Mouse (Mus musculus) embryonic facial prominence, embryonic 11.5 days (tissue): Measurements from ENCODE around the gene Rasgrp2. TPM values are rescaled to one million over a fixed set of nuclear protein-coding genes. Genes with fewer than 3 reads are reported as not detected.
A peak's percentile ranks its signal among the peaks of the same experiment; 100 is the strongest.

Source experiments
- ATAC-seq: fragments of 200-750 bp; cut with Nextera tagmentation; replicated peaks from 2 replicates; pipeline ENCODE4 v1.8.0; 2017; ENCODE audit warnings: low read depth; ENCODE audit not compliant: insufficient number of reproducible peaks, low FRiP score, low TSS enrichment
- DNase-seq: peaks from one replicate; pipeline ENCODE4 v3.0.0-alpha.2; 2015; ENCODE audit warnings: low spot score
- H3K27ac ChIP-seq: fragments of 300-500 bp; sonication (generic); replicated peaks from 2 replicates; pipeline ENCODE4 v1.5.1; 2014; ENCODE audit warnings: mild to moderate bottlenecking, low read depth, low read length, control low read depth
- H3K27me3 ChIP-seq: fragments of 300-500 bp; sonication (generic); 2 replicates; pipeline ENCODE4 v1.6.1; 2014; ENCODE audit warnings: mild to moderate bottlenecking, low read length, moderate library complexity, mixed read lengths; ENCODE audit not compliant: control insufficient read depth, insufficient read depth
- H3K36me3 ChIP-seq: fragments of 300-500 bp; sonication (generic); replicated peaks from 2 replicates; pipeline ENCODE4 v1.6.1; 2014; ENCODE audit warnings: low read depth, mild to moderate bottlenecking, low read length, moderate library complexity, mixed read lengths; ENCODE audit not compliant: control insufficient read depth, insufficient read depth
- H3K4me1 ChIP-seq: fragments of 300-500 bp; sonication (generic); 2 replicates; pipeline ENCODE4 v1.6.1; 2014; ENCODE audit warnings: low read length, mixed read lengths; ENCODE audit not compliant: control insufficient read depth, insufficient read depth
- H3K4me2 ChIP-seq: fragments of 300-500 bp; sonication (generic); 2 replicates; pipeline ENCODE4 v1.6.1; 2014; ENCODE audit warnings: low read depth, mild to moderate bottlenecking, control low read depth, low read length, moderate library complexity
- H3K4me3 ChIP-seq: fragments of 300-500 bp; sonication (generic); 2 replicates; pipeline ENCODE4 v1.5.1; 2014; ENCODE audit warnings: low read depth, low read length, control low read depth
- H3K9ac ChIP-seq: fragments of 300-500 bp; sonication (generic); replicated peaks from 2 replicates; pipeline ENCODE4 v1.6.1; 2014; ENCODE audit warnings: mild to moderate bottlenecking, control low read depth, low read length
- H3K9me3 ChIP-seq: fragments of 300-500 bp; sonication (generic); replicated peaks from 2 replicates; pipeline ENCODE4 v1.6.1; 2016; ENCODE audit warnings: mild to moderate bottlenecking, low read length, inconsistent platforms, mixed read lengths; ENCODE audit not compliant: control insufficient read depth
- WGBS: fragments of 180-500 bp; shearing (Covaris S2); extraction: QIAGEN DNeasy Blood & Tissue Kit; methylation state at CpG from one replicate; pipeline ENCODE4 v1.1.7; 2014; 5-methylcytosine and 5-hydroxymethylcytosine counted together
- polyA plus RNA-seq: library from polyadenylated mRNA; unstranded; fragments of >200 nt; fragmentation: Nextera tagmentation; extraction: Ambion mirVana; gene quantifications from 2 replicates; pipeline ENCODE4 v1.2.1, GENCODE M21; 2014

Gene Rasgrp2
- polyA plus RNA-seq, 1 experiment from 2014 or later = 15.6 TPM

GRCm38 (mm10) chr19:6422014-6422413, 22.9 kb downstream of the Rasgrp2 start:
- no peak overlapping the region for H3K4me3 ChIP-seq
- H3K27me3 ChIP-seq = peaks cover 38% of the 10 kb centered on the region
- no peak overlapping the region for H3K9ac ChIP-seq
- no peak overlapping the region for H3K27ac ChIP-seq
- DNase-seq (no peak), ATAC-seq (no peak)
- WGBS = 77% methylated on average over 7 of the region's 7 CpGs
- 0 out of 2 replicates have a peak, but pooled peaks cover 2% of the 10 kb centered on the region for H3K4me1 ChIP-seq
- no peaks in the 10 kb centered on the region for H3K9me3 ChIP-seq
- H3K36me3 ChIP-seq = no peaks in the 10 kb centered on the region
- H3K4me2 ChIP-seq = no peak overlapping the region

GRCm38 (mm10) chr19:6423241-6423640, 24.1 kb downstream of the Rasgrp2 start:
- no peak overlapping the region for H3K9ac ChIP-seq
- no peak overlapping the region for H3K4me2 ChIP-seq
- 86% methylated on average over 16 of the region's 16 CpGs for WGBS
- H3K27ac ChIP-seq = no peak overlapping the region
- no peak for ATAC-seq
- peaks cover 7% of the 10 kb centered on the region for H3K4me1 ChIP-seq
- peaks cover 50% of the 10 kb centered on the region for H3K27me3 ChIP-seq
- H3K9me3 ChIP-seq = no peaks in the 10 kb centered on the region
- H3K36me3 ChIP-seq = no peaks in the 10 kb centered on the region
- no peak for DNase-seq
- H3K4me3 ChIP-seq = no peak overlapping the region

DNA sequence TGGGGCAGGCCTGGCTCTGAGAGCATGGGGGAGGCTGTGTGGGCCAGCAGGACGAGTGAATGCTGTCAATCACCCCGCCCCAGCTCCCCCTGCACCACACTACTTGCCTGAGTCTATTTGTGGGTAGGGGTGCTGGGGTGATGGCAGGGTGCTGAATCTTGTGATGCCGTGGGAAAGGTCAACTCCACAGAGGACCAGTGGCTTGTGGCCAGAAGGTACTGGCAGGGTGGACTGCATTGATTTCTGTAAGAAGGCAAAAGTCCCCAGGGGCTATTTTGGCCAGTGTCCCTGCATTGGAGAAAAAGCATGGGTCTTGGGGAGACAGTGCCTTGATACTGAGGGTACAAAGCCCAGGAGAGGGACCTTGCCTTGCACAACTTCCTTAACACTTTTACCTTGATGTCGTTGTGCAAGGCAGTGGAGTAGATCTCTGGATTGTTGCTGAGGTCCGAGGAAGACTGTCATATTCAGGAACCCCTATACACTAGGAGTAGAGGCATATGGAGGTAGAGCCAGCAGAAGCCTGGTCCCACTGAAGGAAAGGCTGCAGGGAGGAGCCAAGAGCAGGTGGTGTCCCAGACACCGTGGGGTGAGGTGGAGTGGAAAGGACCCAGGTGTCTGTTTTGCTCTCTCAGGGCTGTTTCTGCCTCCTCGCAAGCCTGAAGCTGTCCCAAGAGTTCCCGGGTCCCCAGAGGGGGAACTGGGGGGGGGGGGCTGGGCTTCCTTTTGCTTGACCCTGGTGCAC, 25.2 kb downstream of the Rasgrp2 start:
- DNase-seq (no peak), ATAC-seq (no peak)
- H3K27me3 ChIP-seq = peaks cover 54% of the 10 kb centered on the region
- 67% methylated on average over 8 of the region's 8 CpGs for WGBS
- H3K36me3 ChIP-seq = no peaks in the 10 kb centered on the region
- no peak overlapping the region for H3K9ac ChIP-seq
- peaks cover 13% of the 10 kb centered on the region for H3K4me1 ChIP-seq
- H3K9me3 ChIP-seq = no peaks in the 10 kb centered on the region
- no peak overlapping the region for H3K27ac ChIP-seq
- H3K4me3 ChIP-seq = no peak overlapping the region
- no peak overlapping the region for H3K4me2 ChIP-seq

DNA sequence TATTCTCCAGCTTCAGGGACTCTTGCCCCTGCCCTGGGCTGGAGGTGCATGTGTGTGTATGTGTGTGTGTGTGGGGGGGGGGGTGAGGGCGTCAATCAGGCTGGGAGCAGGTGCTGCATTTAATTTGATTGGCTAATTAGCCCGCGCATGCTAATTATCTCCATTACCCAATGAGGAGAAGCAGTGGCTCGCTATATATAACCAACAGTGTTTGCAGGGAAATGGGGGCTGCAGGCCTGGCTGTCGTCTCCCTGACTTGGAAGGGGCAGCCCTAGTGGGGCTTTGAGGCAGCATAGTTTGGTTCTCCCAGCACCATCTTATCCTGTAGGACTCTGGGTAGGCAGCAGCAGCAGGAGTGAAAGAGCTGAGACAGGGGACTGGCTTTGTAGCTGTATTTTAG, 26.5 kb downstream of the Rasgrp2 start:
- no peak overlapping the region for H3K4me3 ChIP-seq
- H3K27me3 ChIP-seq = peaks cover 54% of the 10 kb centered on the region
- DNase-seq = no peak
- no peaks in the 10 kb centered on the region for H3K36me3 ChIP-seq
- H3K9me3 ChIP-seq = no peaks in the 10 kb centered on the region
- H3K4me2 ChIP-seq = no peak overlapping the region
- peaks cover 13% of the 10 kb centered on the region for H3K4me1 ChIP-seq
- H3K27ac ChIP-seq = no peak overlapping the region
- no peak overlapping the region for H3K9ac ChIP-seq
- ATAC-seq = no peak
- 47% methylated on average over 5 of the region's 5 CpGs for WGBS

DNA sequence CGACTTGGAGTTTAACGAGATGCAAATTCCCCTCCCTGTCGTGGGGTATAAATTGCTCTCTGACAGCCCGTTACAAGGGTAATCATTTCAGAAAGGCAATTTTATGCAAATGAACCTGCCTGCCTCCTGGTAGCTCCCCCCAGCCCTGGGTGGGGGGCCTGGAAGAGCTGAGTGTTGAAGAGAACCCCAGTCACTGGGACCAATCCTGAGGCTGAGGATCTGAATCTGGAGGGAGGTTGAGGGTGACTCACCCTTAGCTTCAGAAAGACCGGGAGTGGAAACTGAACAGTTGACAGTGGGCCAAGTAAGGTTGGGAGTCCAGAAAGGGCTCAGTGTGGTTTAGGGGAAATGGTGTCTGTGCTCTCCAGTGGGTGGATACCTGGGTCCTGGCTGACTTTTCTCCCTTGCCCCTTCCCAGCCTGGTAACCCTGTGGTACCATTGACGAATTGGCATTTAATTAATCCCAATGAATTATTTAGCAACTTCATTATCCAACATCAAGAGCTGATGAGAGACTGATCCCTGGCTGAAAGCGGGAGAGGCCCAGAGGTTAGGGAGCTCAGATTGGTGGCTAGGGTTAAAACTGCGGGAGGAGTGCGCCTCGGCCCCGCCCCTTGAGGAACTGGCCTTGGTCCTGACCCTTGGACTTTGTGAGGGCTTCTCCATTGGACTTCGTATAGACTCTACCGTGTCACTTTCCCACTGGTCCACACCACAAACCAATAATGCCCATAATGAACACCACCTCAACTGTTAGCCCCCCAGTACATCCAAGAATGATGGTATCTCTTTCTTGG, 27.8 kb downstream of the Rasgrp2 start:
- H3K4me2 ChIP-seq = no peak overlapping the region
- H3K27ac ChIP-seq = no peak overlapping the region
- no peaks in the 10 kb centered on the region for H3K36me3 ChIP-seq
- peaks cover 51% of the 10 kb centered on the region for H3K27me3 ChIP-seq
- peaks cover 13% of the 10 kb centered on the region for H3K4me1 ChIP-seq
- whole genome bisulfite sequencing = 23% methylated on average over 13 of the region's 13 CpGs
- DNase-seq = peak; percentile 81
- no peak overlapping the region for H3K9ac ChIP-seq
- H3K9me3 ChIP-seq = no peaks in the 10 kb centered on the region
- ATAC-seq = no peak
- H3K4me3 ChIP-seq = no peak overlapping the region

GRCm38 (mm10) chr19:6427653-6428434, 28.7 kb downstream of the Rasgrp2 start:
- Histone ChIP-seq H3K36me3 (no peaks in the 10 kb centered on the region), H3K27me3 (peaks cover 51% of the 10 kb centered on the region), H3K9ac (no peak overlapping the region; the same call in 1 of the 2 replicates), H3K4me1 (peaks cover 13% of the 10 kb centered on the region), H3K27ac (no peak overlapping the region), H3K4me3 (peak overlapping the region; percentile 35), H3K9me3 (no peaks in the 10 kb centered on the region), H3K4me2 (peak overlapping the region; percentile 67)
- WGBS = under 1% methylated on average over 89 of the region's 94 CpGs
- DNase-seq (peak; percentile 61), ATAC-seq (0 out of 2 replicates have a peak, but pooled peaks have one; percentile 11)

GRCm38 (mm10) chr19:6428501-6429200, 29.5 kb downstream of the Rasgrp2 start:
- peak overlapping the region; percentile 22 for H3K9ac ChIP-seq

More at GRCm38 (mm10) chr19:6428501-6429200, 29.5 kb downstream of the Rasgrp2 start:
- peaks cover 13% of the 10 kb centered on the region for H3K4me1 ChIP-seq
- peaks cover 51% of the 10 kb centered on the region for H3K27me3 ChIP-seq
- ATAC-seq (peak; percentile 37; the same call in 1 of the 2 replicates), DNase-seq (peak; percentile 72)
- no peak overlapping the region for H3K27ac ChIP-seq
- under 1% methylated on average over 60 of the region's 60 CpGs for WGBS
- H3K9me3 ChIP-seq = no peaks in the 10 kb centered on the region
- H3K4me2 ChIP-seq = peak overlapping the region; percentile 67
- peak overlapping the region; percentile 35 for H3K4me3 ChIP-seq
- no peaks in the 10 kb centered on the region for H3K36me3 ChIP-seq
